Mouse (Mus musculus) bone marrow, adult 2 months (tissue): Measurements from ENCODE around the gene H6pd.

Source experiments
- CTCF ChIP-seq: fragments of 200-500 bp; IDR thresholded peaks from 2 replicates; pipeline ENCODE4 v1.5.1; 2011; ENCODE audit warnings: low read length, control low read depth; ENCODE audit not compliant: control insufficient read depth, insufficient read depth
- POLR2A ChIP-seq: fragments of 200-500 bp; IDR thresholded peaks from 2 replicates; pipeline ENCODE4 v1.6.1; 2011; ENCODE audit warnings: low read depth, mild to moderate bottlenecking, control low read depth, low read length, borderline replicate concordance; ENCODE audit not compliant: control insufficient read depth

- TF ChIP-seq CTCF (no peak), POLR2A (no peak)
These were observed 21.8 kb upstream of the H6pd start for GRCm38 (mm10) chr4:150030449-150031233.
